Mouse (Mus musculus) small intestine, adult 2 months (tissue): ENCODE measurements around the gene Cpa4.

Source experiments
- CTCF ChIP-seq: fragments of 200-500 bp; IDR thresholded peaks from 2 replicates; pipeline ENCODE4 v1.5.1; 2012; ENCODE audit warnings: low read depth, mild to moderate bottlenecking, control low read depth, inconsistent platforms, low read length, moderate library complexity, mixed read lengths; ENCODE audit not compliant: insufficient replicate concordance, insufficient read length; ENCODE audit errors: extremely low read depth
- POLR2A ChIP-seq: fragments of 200-500 bp; IDR thresholded peaks from 2 replicates; pipeline ENCODE4 v1.6.1; 2012; ENCODE audit warnings: low read depth, mild to moderate bottlenecking, control low read depth, inconsistent platforms, low read length, moderate library complexity

DNA sequence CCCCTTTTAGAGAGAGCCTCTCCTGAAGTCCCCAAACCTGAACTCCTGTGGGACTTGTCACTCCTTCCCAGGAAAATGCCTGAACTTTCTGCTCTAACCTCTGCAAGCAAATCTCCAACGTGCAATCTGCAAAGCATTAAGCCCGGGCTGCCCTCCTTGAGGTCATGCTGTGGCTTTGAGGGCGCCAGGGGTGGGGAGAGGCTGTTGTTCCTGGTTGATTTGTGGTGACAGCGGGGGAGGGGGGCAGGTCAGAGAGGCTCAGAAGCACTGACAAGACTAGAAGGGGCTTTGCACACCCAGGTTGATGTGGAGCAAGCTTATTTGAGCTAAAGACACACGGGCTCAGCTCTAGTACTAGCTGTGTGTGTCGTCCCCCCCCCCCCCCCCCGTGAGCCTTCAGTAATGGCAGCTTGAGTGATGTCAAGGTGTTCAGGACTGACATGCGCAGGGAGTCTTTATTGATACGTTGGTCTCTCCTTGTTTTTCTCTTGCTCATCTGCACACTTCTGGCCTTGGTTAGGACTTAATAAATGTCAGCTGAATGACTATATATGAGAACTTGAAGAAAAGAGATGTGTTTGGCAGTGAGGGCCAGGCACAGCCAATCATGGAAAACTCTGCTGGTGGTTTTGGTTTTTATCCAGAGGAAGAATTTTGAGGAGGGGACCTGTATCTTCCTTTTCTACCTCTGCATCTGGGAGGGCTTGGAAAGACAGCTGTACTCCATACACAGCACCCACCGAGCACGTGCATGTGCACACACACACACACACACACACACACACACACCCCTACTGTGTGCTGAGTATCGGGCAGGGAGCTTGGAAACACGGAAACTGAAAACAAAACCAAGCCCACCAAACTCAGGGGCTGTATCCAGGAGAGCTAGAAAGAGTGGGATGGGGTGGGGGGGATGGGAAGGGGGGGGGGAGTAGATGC is 49.1 kb downstream of the Cpa4 start:
- no peak for TF ChIP-seq CTCF
- no peak for TF ChIP-seq POLR2A
